Mouse (Mus musculus) C2C12 (cell line): Measurements from ENCODE around the gene Vps16. TPM values are rescaled to one million over a fixed set of nuclear protein-coding genes. Genes with fewer than 3 reads are reported as not detected.

Experiments used
- H3K27me3 ChIP-seq: one replicate; pipeline ENCODE4 v1.6.1; 2011; ENCODE audit not compliant: control insufficient read depth, insufficient read depth, insufficient read length
- H3K36me3 ChIP-seq: one replicate; pipeline ENCODE4 v1.6.1; 2011; ENCODE audit not compliant: control insufficient read depth, insufficient read depth
- H3K4me3 ChIP-seq: one replicate; pipeline ENCODE4 v1.5.1; 2011; ENCODE audit warnings: mild to moderate bottlenecking, control low read depth; ENCODE audit not compliant: poor library complexity, insufficient read depth, severe bottlenecking
- H3K79me2 ChIP-seq: one replicate; pipeline ENCODE4 v1.6.1; 2011; ENCODE audit not compliant: control insufficient read depth, insufficient read depth
- H3K79me3 ChIP-seq: one replicate; pipeline ENCODE4 v1.6.1; 2011; ENCODE audit warnings: low read depth, control low read depth
- H3ac ChIP-seq: one replicate; pipeline ENCODE3; 2011; ENCODE audit warnings: low read depth; ENCODE audit not compliant: control insufficient read depth, insufficient read length
- CEBPB ChIP-seq: IDR thresholded peaks from one replicate; pipeline ENCODE4 v1.6.1; 2011; ENCODE audit warnings: low read depth, mild to moderate bottlenecking, control low read depth, moderate library complexity
- CTCF ChIP-seq: IDR thresholded peaks from one replicate; pipeline ENCODE4 v1.5.1; 2011; ENCODE audit not compliant: control insufficient read depth, insufficient read depth, insufficient read length
- FOSL1 ChIP-seq: IDR thresholded peaks from one replicate; pipeline ENCODE4 v1.8.0; 2011; ENCODE audit warnings: mild to moderate bottlenecking, low read length; ENCODE audit not compliant: poor library complexity, insufficient read depth, severe bottlenecking
- MAX ChIP-seq: IDR thresholded peaks from one replicate; pipeline ENCODE4 v1.6.1; 2011; ENCODE audit warnings: mild to moderate bottlenecking, control low read depth
- MYOD1 ChIP-seq: IDR thresholded peaks from one replicate; pipeline ENCODE4 v1.6.1; 2011; ENCODE audit warnings: low read depth; ENCODE audit not compliant: control insufficient read depth, insufficient read length
- MYOG ChIP-seq: IDR thresholded peaks from one replicate; pipeline ENCODE4 v1.6.1; 2011; ENCODE audit not compliant: control insufficient read depth, insufficient read length; ENCODE audit errors: extremely low read depth
- USF1 ChIP-seq: IDR thresholded peaks from one replicate; pipeline ENCODE4 v1.6.1; 2011; ENCODE audit warnings: low read depth, mild to moderate bottlenecking, control low read depth, moderate library complexity
- polyA plus RNA-seq: library from polyadenylated mRNA; unstranded; fragments of >200 nt; fragmentation: generic; extraction: Trizol; gene quantifications from one replicate; pipeline ENCODE4 v1.2.1, GENCODE M21; 2012; ENCODE audit warnings: missing spikeins

Gene Vps16
- polyA plus RNA-seq, 1 experiment = 44.0 TPM

- no peak overlapping the region for H3K4me3 ChIP-seq
- no peaks in the 10 kb centered on the region for H3K27me3 ChIP-seq
- no peak for TF ChIP-seq CEBPB
- no peak for TF ChIP-seq MAX
- TF ChIP-seq MYOG = no peak
- TF ChIP-seq MYOD1 = no peak
- TF ChIP-seq FOSL1 = no peak
- no peak for TF ChIP-seq USF1
- TF ChIP-seq CTCF = no peak
- no peaks in the 10 kb centered on the region for H3K79me3 ChIP-seq
- peaks cover 4% of the 10 kb centered on the region for H3K79me2 ChIP-seq
- H3K36me3 ChIP-seq = peaks cover 82% of the 10 kb centered on the region
- no peak overlapping the region for H3ac ChIP-seq
Observed at GRCm38 (mm10) chr2:130442162-130442561, 18.0 kb downstream of the Vps16 start.

- peaks cover 26% of the 10 kb centered on the region for H3K79me3 ChIP-seq
- TF ChIP-seq FOSL1 (no peak), USF1 (no peak), CTCF (no peak), MYOD1 (no peak), CEBPB (no peak), MYOG (no peak), MAX (no peak)
- no peaks in the 10 kb centered on the region for H3K27me3 ChIP-seq
- peaks cover 22% of the 10 kb centered on the region for H3K36me3 ChIP-seq
- no peak overlapping the region for H3ac ChIP-seq
- H3K79me2 ChIP-seq = peaks cover 32% of the 10 kb centered on the region
- H3K4me3 ChIP-seq = no peak overlapping the region
Observed at GRCm38 (mm10) chr2:130448449-130448848, 24.3 kb downstream of the Vps16 start.

- H3ac ChIP-seq = no peak overlapping the region
Observed at GRCm38 (mm10) chr2:130449021-130449793, 25.1 kb downstream of the Vps16 start.

GRCm38 (mm10) chr2:130449794-130450433 lies 25.8 kb downstream of the Vps16 start, which contains the start of gene Ptpra:
Ptpra (plus strand) TSS chr2:130450278.
- peaks cover 36% of the 10 kb centered on the region for H3K79me3 ChIP-seq
- H3K36me3 ChIP-seq = peaks cover 11% of the 10 kb centered on the region
- H3ac ChIP-seq = peak within 1 kb of the TSS; percentile 90
- H3K27me3 ChIP-seq = no peaks in the 10 kb centered on the region
- TF ChIP-seq FOSL1 (no peak), CEBPB (no peak), CTCF (no peak), MYOG (no peak), MYOD1 (no peak), USF1 (no peak), MAX (no peak)
- H3K79me2 ChIP-seq = peaks cover 47% of the 10 kb centered on the region
- H3K4me3 ChIP-seq = peak within 1 kb of the TSS; percentile 85

More at GRCm38 (mm10) chr2:130449021-130449793, 25.1 kb downstream of the Vps16 start:
- H3K79me2 ChIP-seq = peaks cover 40% of the 10 kb centered on the region
- TF ChIP-seq CTCF (no peak), USF1 (no peak)
- H3K4me3 ChIP-seq = peak overlapping the region; percentile 85
- H3K79me3 ChIP-seq = peaks cover 30% of the 10 kb centered on the region
- no peaks in the 10 kb centered on the region for H3K27me3 ChIP-seq
- H3K36me3 ChIP-seq = peaks cover 14% of the 10 kb centered on the region

- Histone ChIP-seq H3K79me3 (peaks cover 41% of the 10 kb centered on the region), H3K4me3 (peak overlapping the region; percentile 85), H3K36me3 (peaks cover 7% of the 10 kb centered on the region), H3K27me3 (no peaks in the 10 kb centered on the region), H3K79me2 (peaks cover 52% of the 10 kb centered on the region), H3ac (peak overlapping the region; percentile 90)
- TF ChIP-seq MYOG = no peak
- no peak for TF ChIP-seq USF1
- no peak for TF ChIP-seq FOSL1
- TF ChIP-seq CTCF = no peak
- no peak for TF ChIP-seq MYOD1
- TF ChIP-seq CEBPB = no peak
- TF ChIP-seq MAX = no peak
Observed at GRCm38 (mm10) chr2:130450434-130450796, 26.3 kb downstream of the Vps16 start.
